8 mouse cellular contexts compared by ENCODE assay signal in genomic region chr3:101506970-101507702, GRCm38 (mm10).
DNase-seq lines count a peak whose midpoint lies in the region; ATAC-seq lines count a peak whose summit lies in the region.

No protein-coding gene starts in this region.

- DNase-seq in 416B (ENCODE audit: low read depth) = peak; percentile 61
- peak; percentile 83 for DNase-seq in adrenal gland, postnatal 14 days
- peak; percentile 75 to 85 for DNase-seq in lung, adult 18-20 months
- DNase-seq in layer of hippocampus, adult 9-11 months = no peak
- DNase-seq in embryo, embryonic 9.5 days (ENCODE audit: extremely low spot score) = no peak
- no peak for DNase-seq in frontal cortex, postnatal 36 days (ENCODE audit: low spot score in 2 of 2)
- no peak for DNase-seq in natural killer cell, adult 2 months (ENCODE audit: low spot score in 2 of 2)

- peak; percentile 27 to 47; a peak in 3 of 4 replicates for ATAC-seq in hematopoietic stem cell, adult 5-6 weeks (replicated peaks in 1 of 2; ENCODE audit: insufficient read depth in 1 of 2, low FRiP score in 2 of 2, low TSS enrichment in 1 of 2, low read depth in 1 of 2, poor library complexity in 2 of 2, severe bottlenecking in 2 of 2)

Comparison
In these comparisons a context has a peak if more than half of its experiments do, and no peak if none do; other contexts are left out.
1. DNase-seq: peak in 416B (single experiment), adrenal gland, postnatal 14 days (single experiment) and lung, adult 18-20 months (2 of 2); none in layer of hippocampus, adult 9-11 months (single experiment), embryo, embryonic 9.5 days (single experiment), frontal cortex, postnatal 36 days (0 of 2) and natural killer cell, adult 2 months (0 of 2).